Mouse (Mus musculus): ENCODE measurements around the gene Dmgdh. TPM values are rescaled to one million over a fixed set of nuclear protein-coding genes. Genes with fewer than 3 reads are reported as not detected.

Dmgdh gene
- polyA plus RNA-seq, 1 experiment from 2014 or later = 0.10 TPM

DNA sequence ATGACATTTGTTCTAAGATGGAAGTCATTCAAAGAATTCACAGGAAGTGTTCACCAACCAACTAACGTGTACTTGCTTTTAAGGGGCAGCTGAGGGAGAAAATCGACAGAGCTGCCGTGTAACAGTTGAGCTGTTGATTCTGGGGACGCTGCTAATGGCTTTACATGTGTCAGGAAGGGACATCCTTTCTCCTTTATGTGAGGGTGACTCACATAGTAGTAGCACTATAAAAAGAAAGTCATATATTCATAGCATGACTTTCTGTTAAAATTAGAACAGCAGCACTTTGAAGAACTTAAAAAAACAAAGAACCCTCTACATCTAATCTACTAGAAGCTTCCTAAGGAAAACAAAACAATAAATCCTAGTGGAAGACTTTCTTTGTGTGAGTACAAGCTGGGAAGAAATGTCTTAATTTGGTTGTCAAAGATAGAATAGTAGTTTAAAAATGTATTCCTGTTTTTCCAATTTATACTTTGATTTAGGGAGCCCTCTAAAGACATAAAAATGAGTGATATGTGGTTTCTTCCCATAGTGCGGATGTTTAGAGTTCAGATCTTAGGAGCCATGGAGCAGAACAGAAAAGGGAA lies 122.9 kb downstream of the Dmgdh start:
- H3K9me3 ChIP-seq (replicated peaks; ENCODE audit: control insufficient read depth, low read length) = no peaks in the 10 kb centered on the region
- H3K27ac ChIP-seq (ENCODE audit: low read depth, low read length) = no peak overlapping the region
- DNase-seq (ENCODE audit: low spot score) (no peak), ATAC-seq (no peak)
- no peaks in the 10 kb centered on the region for H3K36me3 ChIP-seq (ENCODE audit: control insufficient read depth, insufficient read depth, low read length)
- no peak overlapping the region for H3K4me3 ChIP-seq (ENCODE audit: low read depth, low read length)
- no peaks in the 10 kb centered on the region for H3K27me3 ChIP-seq (replicated peaks; ENCODE audit: control insufficient read depth, insufficient read depth, low read length)
- H3K9ac ChIP-seq (ENCODE audit: low read length) = no peak overlapping the region
- no peaks in the 10 kb centered on the region for H3K4me1 ChIP-seq (ENCODE audit: control insufficient read depth, insufficient read depth, low read length)
- 84% methylated on average over 5 of the region's 5 CpGs for WGBS
- H3K4me2 ChIP-seq (ENCODE audit: low read length) = no peak overlapping the region

Small RNAs within 50 kb of the gene (microRNA-seq; reads per million reads assigned to microRNA genes)
- gene Mir5624 = not detected

Other genes starting within 250 kb of the Dmgdh start
- gene Jmy, start 174.6 kb upstream of the Dmgdh start, polyA plus RNA-seq (2014; fragmentation: Nextera tagmentation; extraction: Ambion mirVana) = 7.2 and 9.3 TPM in 2 replicates
- gene Bhmt, start 36.5 kb upstream of the Dmgdh start, polyA plus RNA-seq (2014; fragmentation: Nextera tagmentation; extraction: Ambion mirVana) = 0.11 and 0.18 TPM in 2 replicates
- gene Bhmt2, start 131 bp upstream of the Dmgdh start, polyA plus RNA-seq (2014; fragmentation: Nextera tagmentation; extraction: Ambion mirVana) = not detected in 2 replicates
- 10.0 and 12.2 TPM in 2 replicates for gene Arsb, start 97.2 kb downstream of the Dmgdh start, polyA plus RNA-seq (2014; fragmentation: Nextera tagmentation; extraction: Ambion mirVana)